Mouse (Mus musculus): ENCODE measurements at regions not wholly inside any gene's neighbourhood (a gene's known extent, or its start where the extent isn't known, plus 50 kb on each side); places are given as distances from the start of the nearest gene placed in this dataset.

DNA sequence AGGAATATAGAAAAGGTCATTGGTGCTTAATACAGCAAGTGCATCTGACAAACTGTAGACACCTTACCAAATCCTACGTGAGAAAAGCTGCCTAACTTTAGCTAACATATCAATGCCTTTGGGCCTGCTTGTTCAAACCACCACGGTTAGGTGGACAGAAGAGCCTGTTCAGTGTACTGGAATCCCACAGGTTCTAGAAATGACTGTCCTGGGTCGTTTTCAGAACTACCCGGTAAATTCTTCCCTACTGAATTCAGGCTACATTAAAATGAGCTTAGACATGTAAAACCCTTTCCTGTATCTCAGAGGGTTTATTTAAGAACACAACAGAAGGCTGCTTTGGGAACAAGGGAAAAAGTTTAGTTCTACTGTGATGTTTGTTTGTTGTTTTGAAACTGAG, 59.5 kb upstream of the Rcn1 start:
- Histone ChIP-seq H3K27ac (ENCODE audit: insufficient read depth, low read depth) (no peak overlapping the region), H3K4me2 (ENCODE audit: insufficient read depth, low read depth, poor library complexity, severe bottlenecking) (peak overlapping the region; percentile 49), H3K36me3 (replicated peaks in 1 of 2; ENCODE audit: control insufficient read depth in 1 of 2, insufficient read depth in 1 of 2, low read length in 1 of 2) (no peaks in the 10 kb centered on the region), H3K9me3 (replicated peaks; ENCODE audit: low read length) (no peaks in the 10 kb centered on the region), H3K4me3 (replicated peaks in 1 of 3; ENCODE audit: low read depth in 2 of 3, low read length in 2 of 3, poor library complexity in 1 of 3) (no peak overlapping the region), H3K27me3 (replicated peaks) (no peaks in the 10 kb centered on the region), H3K79me2 (replicated peaks; ENCODE audit: control insufficient read depth, extremely low read depth, insufficient read depth, poor library complexity, severe bottlenecking) (no peaks in the 10 kb centered on the region), H3K9ac (ENCODE audit: insufficient read depth, low read depth) (no peak overlapping the region), H3K4me1 (ENCODE audit: control insufficient read depth in 1 of 2, insufficient read depth in 2 of 2) (peaks cover 4 to 26% of the 10 kb centered on the region in 2 experiments; a peak in 3 of 4 replicates)
- in situ Hi-C loops (cut with MboI; ENCODE audit: low pct_ligation_motif_present, low pct_unique_long_range_greater_than_20kb, low sequenced_read_pairs), result no loop called here
- TF ChIP-seq ETS1 (conservative IDR thresholded peaks at IDR 0.05; ENCODE audit: low read depth, low read length), result peak; percentile 59
- TF ChIP-seq KAT2A (IDR thresholded peaks at IDR 0.05; ENCODE audit: insufficient replicate concordance, low read length), result no peak
- TF ChIP-seq HCFC1 (IDR thresholded peaks at IDR 0.05; ENCODE audit: low read depth, low read length), result no peak
- TF ChIP-seq ZNF384 (IDR thresholded peaks at IDR 0.05; ENCODE audit: low read depth, low read length), result no peak
- TF ChIP-seq NRF1 (IDR thresholded peaks at IDR 0.05; ENCODE audit: low read depth, low read length), result no peak
- TF ChIP-seq CHD1 (IDR thresholded peaks at IDR 0.05; ENCODE audit: low read depth, low read length), result no peak
- TF ChIP-seq SMC3 (IDR thresholded peaks at IDR 0.05; ENCODE audit: low read depth, low read length), result no peak
- no peak for TF ChIP-seq ZMIZ1 (IDR thresholded peaks at IDR 0.05; ENCODE audit: low read depth, low read length)
- no peak for TF ChIP-seq TCF12 (IDR thresholded peaks at IDR 0.05; ENCODE audit: low read depth, low read length)
- no peak for TF ChIP-seq ZC3H11A (IDR thresholded peaks at IDR 0.05; ENCODE audit: low read depth, low read length)
- no peak for TF ChIP-seq CHD2 (IDR thresholded peaks at IDR 0.05; ENCODE audit: low read length)
- no peak for TF ChIP-seq RCOR1 (conservative IDR thresholded peaks at IDR 0.05; ENCODE audit: low read depth, low read length)
- no peak for TF ChIP-seq UBTF (IDR thresholded peaks at IDR 0.05; ENCODE audit: low read depth, low read length)
- no peak for TF ChIP-seq E2F4 (IDR thresholded peaks at IDR 0.05; ENCODE audit: insufficient replicate concordance, low read depth, low read length)
- no peak for TF ChIP-seq ZKSCAN1 (IDR thresholded peaks at IDR 0.05; ENCODE audit: borderline replicate concordance, low read depth, low read length)
- TF ChIP-seq TBP (conservative IDR thresholded peaks at IDR 0.05; ENCODE audit: low read depth, low read length), result no peak
- peak; percentile 48; the same call in 1 of the 2 replicates for TF ChIP-seq BHLHE40 (IDR thresholded peaks at IDR 0.05; ENCODE audit: low read depth, low read length)
- peak; percentile 70 for TF ChIP-seq MAFK (IDR thresholded peaks at IDR 0.05; ENCODE audit: insufficient replicate concordance, low read length)
- peak; percentile 74 for TF ChIP-seq JUN (IDR thresholded peaks at IDR 0.05; ENCODE audit: insufficient read depth, low read depth, low read length)
- TF ChIP-seq IRF4 (IDR thresholded peaks at IDR 0.05; ENCODE audit: low read depth, low read length), result peak; percentile 94
- TF ChIP-seq MEF2A (IDR thresholded peaks at IDR 0.05; ENCODE audit: borderline replicate concordance, low read depth, low read length), result peak; percentile 61; the same call in 1 of the 2 replicates
- no peak for TF ChIP-seq MAX (IDR thresholded peaks at IDR 0.05; ENCODE audit: low read length)
- TF ChIP-seq JUND (conservative IDR thresholded peaks at IDR 0.05; ENCODE audit: low read depth, low read length), result peak; percentile 89
- TF ChIP-seq CTCF (conservative IDR thresholded peaks at IDR 0.05 in 1 of 2, IDR thresholded peaks at IDR 0.05 in 1 of 2; ENCODE audit: low read depth in 2 of 2, low read length in 2 of 2), result no peak
- no peak for TF ChIP-seq NELFE (IDR thresholded peaks at IDR 0.05; ENCODE audit: low read depth, low read length)
- TF ChIP-seq EP300 (IDR thresholded peaks at IDR 0.05; ENCODE audit: low read length), result peak; percentile 81
- TF ChIP-seq GABPA (IDR thresholded peaks at IDR 0.05; ENCODE audit: insufficient replicate concordance, low read depth, low read length), result no peak
- no peak for TF ChIP-seq MXI1 (IDR thresholded peaks at IDR 0.05; ENCODE audit: low read depth, low read length)
- dilution Hi-C loops (cut with MboI; ENCODE audit: extremely low pct_ligation_motif_present, extremely low pct_unique_long_range_greater_than_20kb, low sequenced_read_pairs), result no loop called here
- peak; percentile 67 for DNase-seq (ENCODE audit: extremely low read depth)
